Mouse (Mus musculus) heart, postnatal 0 days (tissue): ENCODE measurements around the gene Mymx.

ENCODE experiments used
- CTCF ChIP-seq: IDR thresholded peaks from 2 replicates; pipeline ENCODE4 v1.5.1; 2016; ENCODE audit warnings: antibody characterized with exemption, control low read depth, low read depth
- EP300 ChIP-seq: IDR thresholded peaks from 2 replicates; pipeline ENCODE4 v1.6.1; 2016; ENCODE audit warnings: antibody characterized with exemption, low read depth

- no peak for TF ChIP-seq CTCF
- TF ChIP-seq EP300: no peak
Observed at GRCm38 (mm10) chr17:45595736-45596390, 6.0 kb downstream of the Mymx start.
